8 mouse cellular contexts compared by ENCODE assay signal in the genomic region with DNA sequence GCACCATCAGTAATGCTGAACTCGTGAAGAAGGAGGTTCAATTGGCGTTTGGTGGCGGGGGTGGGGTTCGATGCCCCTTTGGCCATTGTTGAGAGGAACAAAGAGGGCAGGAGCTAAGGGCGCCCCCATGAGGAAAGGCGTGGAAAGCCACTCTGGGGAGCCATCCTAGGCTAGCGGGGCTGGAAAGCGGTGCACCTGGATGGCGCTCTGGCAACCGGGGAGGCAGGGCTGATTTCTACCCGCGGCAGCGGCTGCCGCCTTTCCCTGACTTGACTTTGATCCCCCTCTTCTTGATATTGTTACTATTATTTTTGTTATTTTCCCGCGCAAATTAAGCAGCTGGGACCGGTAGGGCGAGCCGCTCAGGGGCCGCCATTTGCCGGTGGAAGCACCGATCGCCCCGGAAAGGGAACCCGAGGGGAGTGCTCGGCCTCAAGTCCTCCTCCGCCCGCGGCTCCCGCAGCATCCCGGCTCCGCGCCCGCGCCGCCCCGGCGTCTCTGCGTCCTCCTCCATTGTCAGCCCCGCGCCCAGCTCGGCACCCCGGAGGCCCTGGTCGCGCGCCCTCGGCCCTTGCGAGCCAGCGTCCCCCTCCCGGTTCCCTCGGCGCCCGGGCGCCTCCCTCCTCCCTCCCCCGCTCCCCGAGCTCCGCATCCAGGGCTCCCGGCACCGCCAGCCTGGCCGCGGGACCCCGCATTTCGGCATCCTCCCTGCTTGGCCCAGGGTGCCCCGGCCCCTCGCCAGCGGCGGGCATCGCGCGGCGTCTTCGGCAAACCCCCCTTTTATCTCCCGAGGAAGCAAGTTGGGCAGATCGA. TPM values are rescaled to one million over a fixed set of nuclear protein-coding genes. Genes with fewer than 3 reads are reported as not detected.
DNase-seq lines count a peak whose midpoint lies in the region; ATAC-seq and TF ChIP-seq lines count a peak whose summit lies in the region.

No protein-coding gene starts in this region.

- peak overlapping the region; percentile 85 for H3K4me2 ChIP-seq in intestine, embryonic 15.5 days (replicated peaks)

- no peaks in the 10 kb centered on the region for H3K27me3 ChIP-seq in intestine, embryonic 15.5 days (replicated peaks)
- peaks cover 28% of the 10 kb centered on the region for H3K27me3 ChIP-seq in small intestine, adult 2 months (ENCODE audit: control insufficient read depth, insufficient read depth, low read length)

- H3K4me1 ChIP-seq in intestine, embryonic 15.5 days (replicated peaks), result peaks cover 16% of the 10 kb centered on the region
- peaks cover 5% of the 10 kb centered on the region for H3K4me1 ChIP-seq in small intestine, adult 2 months (ENCODE audit: control insufficient read depth, insufficient read depth, insufficient read length, low read length)

- 0 out of 2 replicates have a peak, but pooled peaks have one; percentile 43 for ATAC-seq in common myeloid progenitor, adult 5-6 weeks (replicated peaks; ENCODE audit: low read depth, poor library complexity, severe bottlenecking)
- peak; percentile 70 for ATAC-seq in intestine, embryonic 15.5 days
- ATAC-seq in megakaryocyte progenitor cell, adult 5-6 weeks (replicated peaks; ENCODE audit: poor library complexity), result 0 out of 2 replicates have a peak, but pooled peaks have one; percentile 20

- intact Hi-C loops in left cerebral cortex, postnatal 25 days (cut with DNase I), result loop anchor here (5.0 kb wide), 1 partner anchor 54 kb away; no protein-coding TSS in a partner anchor

- DNase-seq in adrenal gland, postnatal 10 days, result peak; percentile 81
- DNase-seq in gastrocnemius, postnatal 25 days, result peak; percentile 28
- DNase-seq in left cerebral cortex, postnatal 25 days (ENCODE audit: low spot score in 2 of 2), result peak; percentile 70 to 72
- no peak for DNase-seq in spleen, postnatal 14 days (ENCODE audit: low spot score in 2 of 2)

- TF ChIP-seq CTCF in small intestine, adult 2 months (IDR thresholded peaks at IDR 0.05; ENCODE audit: extremely low read depth, insufficient read length, insufficient replicate concordance, low read depth, low read length), result peak; percentile 31; the same call in 1 of the 2 replicates

- TF ChIP-seq POLR2A in small intestine, adult 2 months (IDR thresholded peaks at IDR 0.05; ENCODE audit: low read depth, low read length), result no peak

- H3K4me3 ChIP-seq in intestine, embryonic 15.5 days (replicated peaks), result peak overlapping the region; percentile 91
- H3K4me3 ChIP-seq in small intestine, adult 2 months (ENCODE audit: low read depth, low read length), result peak overlapping the region; percentile 76

- H3K27ac ChIP-seq in intestine, embryonic 15.5 days, result peak overlapping the region; percentile 93
- H3K27ac ChIP-seq in small intestine, adult 2 months (ENCODE audit: insufficient read depth, low read depth, low read length), result 0 out of 2 replicates have a peak overlapping the region, but pooled peaks have one; percentile 29

- H3K36me3 ChIP-seq in intestine, embryonic 15.5 days, result no peaks in the 10 kb centered on the region
- no peaks in the 10 kb centered on the region for H3K36me3 ChIP-seq in small intestine, adult 2 months (ENCODE audit: control insufficient read depth, insufficient read depth, low read length)

- peak overlapping the region; percentile 95 for H3K9ac ChIP-seq in intestine, embryonic 15.5 days

- under 1% methylated on average over 72 of the region's 74 CpGs for WGBS in intestine, embryonic 15.5 days
- 2% methylated on average over 74 of the region's 74 CpGs for WGBS in small intestine, adult 2 months

- no peaks in the 10 kb centered on the region for H3K9me3 ChIP-seq in intestine, embryonic 15.5 days

RNA-seq across cellular contexts. Expression of gene H2afy2, which starts 0.9 kb away (rescaled TPM):
- 10 to 100 TPM; 13.4 to 16.9 TPM for total RNA-seq in adrenal gland, postnatal 10 days (2021)
- total RNA-seq in common myeloid progenitor, adult 5-6 weeks (2017), result 1.2 and 1.8 TPM in 2 replicates
- total RNA-seq in gastrocnemius, postnatal 25 days (2021), result under 1 TPM; 0.72 to 0.92 TPM
- polyA plus RNA-seq in intestine, embryonic 15.5 days (2015; fragmentation: Nextera tagmentation; extraction: Ambion mirVana), result 90.4 and 108 TPM in 2 replicates
- 10 to 100 TPM; 25.1 to 28.5 TPM for total RNA-seq in left cerebral cortex, postnatal 25 days (2021)
- 2.0 and 2.2 TPM in 2 replicates for total RNA-seq in megakaryocyte progenitor cell, adult 5-6 weeks (2015)
- total RNA-seq in megakaryocyte progenitor cell, adult 5-6 weeks (2017), result 2.2 and 2.9 TPM in 2 replicates
- polyA plus RNA-seq in small intestine, adult 2 months (2012; rRNA removed), result 0.98 and 1.6 TPM in 2 replicates

Comparison
In these comparisons a context has a peak if more than half of its experiments do, and no peak if none do; other contexts are left out.
1. DNase-seq: peak in adrenal gland, postnatal 10 days (single experiment), gastrocnemius, postnatal 25 days (single experiment) and left cerebral cortex, postnatal 25 days (2 of 2); none in spleen, postnatal 14 days (0 of 2).
2. ATAC-seq: peak in every context shown above with its lines; median percentile 70 in intestine, embryonic 15.5 days; 43 in common myeloid progenitor, adult 5-6 weeks; 20 in megakaryocyte progenitor cell, adult 5-6 weeks.